Mouse (Mus musculus) forebrain, embryonic 11.5 days (tissue): ENCODE data around the gene Celf2. TPM values are rescaled to one million over a fixed set of nuclear protein-coding genes. Genes with fewer than 3 reads are reported as not detected.
A peak's percentile ranks its signal among the peaks of the same experiment; 100 is the strongest.

Experiments
- ATAC-seq: fragments of 200-750 bp; cut with Nextera tagmentation; replicated peaks from 2 replicates; pipeline ENCODE4 v1.8.0; 2017; ENCODE audit warnings: moderate TSS enrichment; ENCODE audit not compliant: low FRiP score
- DNase-seq: peaks from one replicate; pipeline ENCODE4 v3.0.0-alpha.2; 2017; ENCODE audit warnings: low spot score
- H3K27ac ChIP-seq: fragments of 300-500 bp; sonication (generic); 2 replicates; pipeline ENCODE4 v1.5.1; 2014; ENCODE audit warnings: low read depth, low read length
- H3K27me3 ChIP-seq: fragments of 300-500 bp; sonication (generic); 2 replicates; pipeline ENCODE4 v1.6.1; 2014; ENCODE audit warnings: mild to moderate bottlenecking, low read length, mixed read lengths; ENCODE audit not compliant: control insufficient read depth, insufficient read depth
- H3K36me3 ChIP-seq: fragments of 300-500 bp; sonication (generic); 2 replicates; pipeline ENCODE4 v1.6.1; 2014; ENCODE audit warnings: mild to moderate bottlenecking, low read length, moderate library complexity, mixed read lengths; ENCODE audit not compliant: control insufficient read depth, insufficient read depth
- H3K4me1 ChIP-seq: fragments of 300-500 bp; sonication (generic); replicated peaks from 2 replicates; pipeline ENCODE4 v1.6.1; 2014; ENCODE audit warnings: low read length, mixed read lengths; ENCODE audit not compliant: control insufficient read depth, insufficient read depth
- H3K4me2 ChIP-seq: fragments of 300-500 bp; sonication (generic); 2 replicates; pipeline ENCODE4 v1.6.1; 2014; ENCODE audit warnings: low read depth, mild to moderate bottlenecking, low read length, moderate library complexity, mixed read lengths; ENCODE audit not compliant: severe bottlenecking
- H3K4me3 ChIP-seq: fragments of 300-500 bp; sonication (generic); 2 replicates; pipeline ENCODE4 v1.5.1; 2014; ENCODE audit warnings: low read depth, low read length
- H3K9ac ChIP-seq: fragments of 300-500 bp; sonication (generic); 2 replicates; pipeline ENCODE4 v1.6.1; 2014; ENCODE audit warnings: low read length
- H3K9me3 ChIP-seq: fragments of 300-500 bp; sonication (generic); 2 replicates; pipeline ENCODE4 v1.6.1; 2016; ENCODE audit warnings: low read length, mixed read lengths; ENCODE audit not compliant: control insufficient read depth
- WGBS: fragments of 180-500 bp; shearing (Covaris S2); extraction: QIAGEN DNeasy Blood & Tissue Kit; methylation state at CpG from one replicate; pipeline ENCODE4 v1.1.7; 2014; 5-methylcytosine and 5-hydroxymethylcytosine counted together
- polyA plus RNA-seq: library from polyadenylated mRNA; unstranded; fragments of >200 nt; fragmentation: Nextera tagmentation; extraction: Ambion mirVana; gene quantifications from 2 replicates; pipeline ENCODE4 v1.2.1, GENCODE M21; 2014

Gene Celf2
- polyA plus RNA-seq, 1 experiment from 2014 or later = 116 TPM

DNA sequence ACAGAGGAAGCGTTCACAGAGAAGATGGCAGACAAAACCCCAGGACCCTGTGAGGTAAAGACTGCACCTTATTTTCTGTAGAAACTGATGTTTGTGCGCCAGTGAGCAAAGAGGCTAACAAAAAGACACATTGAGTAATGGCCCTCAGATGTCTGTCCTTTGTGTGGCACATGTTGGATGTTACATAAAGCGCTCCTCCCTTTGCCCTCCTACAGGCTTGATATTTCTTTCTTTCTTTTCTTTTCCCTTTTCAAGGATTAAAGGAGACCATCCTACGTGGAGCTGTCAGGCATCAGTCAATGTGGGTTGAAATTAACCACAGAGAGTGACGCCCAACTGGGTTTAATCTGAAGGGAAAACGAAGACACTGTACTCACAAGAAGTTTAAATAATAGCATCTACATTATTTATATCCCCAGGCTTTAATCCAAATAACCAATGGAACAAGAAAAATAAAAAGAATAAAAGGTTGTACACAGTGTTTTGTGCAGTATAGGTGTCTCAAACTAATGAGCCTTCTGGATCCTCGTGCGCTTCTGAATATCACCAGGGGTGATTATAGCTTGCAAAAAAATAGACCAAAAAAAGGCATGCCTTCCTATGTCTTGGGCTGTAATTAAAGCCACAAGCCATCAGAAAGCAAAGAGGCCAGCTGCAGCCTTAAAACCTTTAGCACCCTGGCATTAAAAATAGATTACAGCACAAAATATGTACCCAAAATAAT lies 21.3 kb upstream of the Celf2 start:
- WGBS = 34% methylated on average over 8 of the region's 8 CpGs
- no peak overlapping the region for H3K9ac ChIP-seq
- no peaks in the 10 kb centered on the region for H3K36me3 ChIP-seq
- H3K27ac ChIP-seq = no peak overlapping the region; the same call in 1 of the 2 replicates
- peaks cover 9% of the 10 kb centered on the region; the same call in 1 of the 2 replicates for H3K4me1 ChIP-seq
- peak; percentile 51; the same call in 1 of the 2 replicates for ATAC-seq
- DNase-seq = no peak
- H3K4me2 ChIP-seq = no peak overlapping the region
- no peak overlapping the region for H3K4me3 ChIP-seq
- H3K27me3 ChIP-seq = no peaks in the 10 kb centered on the region
- H3K9me3 ChIP-seq = no peaks in the 10 kb centered on the region

DNA sequence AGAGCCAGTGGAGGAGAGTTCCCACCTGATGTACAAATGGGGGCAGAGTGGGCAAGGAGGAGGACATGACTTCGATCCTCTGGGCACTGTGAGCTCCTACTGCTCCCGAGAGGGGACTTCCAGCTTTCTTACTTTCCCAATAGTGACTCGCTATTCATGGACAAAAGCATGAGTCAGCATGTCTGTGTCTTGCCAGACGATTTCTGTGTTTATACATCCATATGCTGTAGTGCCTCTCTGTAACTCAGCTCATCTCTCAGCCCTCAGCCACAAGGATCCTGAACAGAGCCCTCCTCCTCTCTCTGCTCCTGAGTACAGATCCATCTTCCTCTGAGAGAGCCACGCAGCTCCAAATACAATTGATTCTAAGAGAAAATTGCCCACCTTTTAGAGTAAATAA lies 20.3 kb upstream of the Celf2 start:
- Histone ChIP-seq H3K27ac (no peak overlapping the region), H3K27me3 (no peaks in the 10 kb centered on the region), H3K4me1 (peaks cover 9% of the 10 kb centered on the region; the same call in 1 of the 2 replicates), H3K9me3 (no peaks in the 10 kb centered on the region), H3K4me2 (no peak overlapping the region), H3K36me3 (no peaks in the 10 kb centered on the region), H3K4me3 (no peak overlapping the region), H3K9ac (no peak overlapping the region)
- 57% methylated on average over 5 of the region's 5 CpGs for WGBS
- DNase-seq = no peak
- no peak for ATAC-seq

DNA sequence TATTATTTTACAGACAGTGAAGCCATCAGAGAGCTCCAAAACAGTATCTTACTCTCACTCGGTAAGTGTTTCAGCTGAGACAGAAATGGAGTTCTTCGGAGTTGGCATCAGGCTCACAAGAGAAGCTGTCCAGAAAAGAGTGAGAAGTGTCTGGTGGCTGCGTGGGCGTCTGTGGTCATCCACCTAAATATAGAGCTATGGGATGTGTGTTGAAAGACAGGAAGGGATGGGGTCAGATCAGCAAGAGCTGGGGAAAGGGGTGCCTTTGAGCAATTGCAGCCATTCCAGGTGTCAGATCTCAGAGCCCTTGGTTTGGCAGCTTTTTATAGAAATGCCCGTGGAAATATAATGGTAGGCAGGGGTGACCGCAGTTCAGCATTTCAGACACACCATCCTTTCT lies 17.3 kb upstream of the Celf2 start:
- 52% methylated on average over 6 of the region's 6 CpGs for WGBS
- ATAC-seq = no peak
- H3K4me3 ChIP-seq = no peak overlapping the region
- H3K4me2 ChIP-seq = no peak overlapping the region
- no peaks in the 10 kb centered on the region for H3K9me3 ChIP-seq
- no peak for DNase-seq
- H3K36me3 ChIP-seq = no peaks in the 10 kb centered on the region
- H3K27me3 ChIP-seq = no peaks in the 10 kb centered on the region
- peaks cover 9% of the 10 kb centered on the region; the same call in 1 of the 2 replicates for H3K4me1 ChIP-seq
- H3K27ac ChIP-seq = no peak overlapping the region
- H3K9ac ChIP-seq = no peak overlapping the region

DNA sequence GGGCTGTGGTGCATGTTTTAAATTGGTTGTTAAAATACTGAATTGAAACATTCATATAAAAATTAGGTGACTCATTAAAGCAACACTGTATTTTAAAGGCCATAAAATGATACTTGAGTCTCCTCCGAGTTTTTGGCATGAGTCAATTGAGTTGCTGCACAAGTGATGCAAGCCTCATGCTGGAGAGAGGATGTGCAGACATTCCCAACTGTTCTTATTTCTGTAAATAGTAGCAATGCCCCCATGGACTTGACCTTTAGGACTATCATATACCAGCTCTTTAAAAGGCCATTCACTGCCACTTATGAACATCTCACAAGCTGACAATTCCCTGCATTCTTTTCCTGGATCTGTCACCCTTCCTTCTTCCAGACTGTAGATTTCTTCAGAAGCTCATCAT lies 10.1 kb upstream of the Celf2 start:
- Histone ChIP-seq H3K27ac (no peak overlapping the region), H3K36me3 (no peaks in the 10 kb centered on the region), H3K4me2 (no peak overlapping the region), H3K4me3 (no peak overlapping the region), H3K4me1 (no peaks in the 10 kb centered on the region), H3K9ac (no peak overlapping the region), H3K27me3 (no peaks in the 10 kb centered on the region), H3K9me3 (no peaks in the 10 kb centered on the region)
- ATAC-seq (no peak), DNase-seq (no peak)
- WGBS = 80% methylated on average over 1 of the region's 1 CpGs

DNA sequence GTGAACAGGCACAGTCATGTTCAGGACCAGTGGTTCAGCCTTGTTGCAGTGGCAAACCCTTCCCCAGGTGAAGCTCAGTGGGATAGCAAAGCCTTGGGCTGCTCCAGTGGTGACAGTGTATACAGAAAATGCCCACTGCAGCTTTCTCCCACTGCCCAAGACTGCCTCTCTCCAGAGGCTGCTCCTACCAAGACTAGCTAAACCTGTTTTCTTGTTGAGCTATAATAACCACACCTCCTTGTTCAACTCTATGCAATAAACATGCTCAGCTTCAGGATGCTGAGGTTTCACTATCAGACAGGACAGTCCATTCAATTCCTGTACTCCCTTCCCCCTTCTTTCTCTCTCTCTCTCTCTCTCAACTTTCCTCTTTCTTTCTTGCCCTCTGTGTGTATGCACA lies 15.9 kb downstream of the Celf2 start:
- Histone ChIP-seq H3K9me3 (no peaks in the 10 kb centered on the region), H3K4me2 (no peak overlapping the region), H3K4me1 (no peaks in the 10 kb centered on the region), H3K27me3 (no peaks in the 10 kb centered on the region), H3K4me3 (no peak overlapping the region), H3K27ac (no peak overlapping the region), H3K9ac (no peak overlapping the region), H3K36me3 (no peaks in the 10 kb centered on the region)
- DNase-seq (no peak), ATAC-seq (no peak)

DNA sequence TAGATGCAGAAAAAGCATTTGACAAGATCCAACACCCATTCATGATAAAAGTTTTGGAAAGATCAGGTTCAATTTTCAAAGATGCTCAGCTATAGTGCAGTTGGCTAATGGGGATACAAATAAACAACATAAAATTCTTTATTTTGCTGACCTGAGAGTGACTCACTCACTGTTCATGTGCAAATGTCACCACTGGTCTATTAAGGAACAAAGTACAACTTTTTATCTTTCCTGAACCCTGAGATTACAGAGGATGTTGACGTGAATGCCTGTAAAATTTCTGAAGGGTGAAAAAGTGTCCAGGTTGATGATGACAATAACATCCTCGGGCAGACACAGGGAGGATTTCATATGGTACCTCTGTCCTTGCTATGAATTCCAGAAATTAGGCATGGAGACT lies 24.4 kb downstream of the Celf2 start:
- H3K4me3 ChIP-seq = no peak overlapping the region
- H3K36me3 ChIP-seq = no peaks in the 10 kb centered on the region
- 82% methylated on average over 2 of the region's 2 CpGs for WGBS
- H3K27me3 ChIP-seq = no peaks in the 10 kb centered on the region
- no peaks in the 10 kb centered on the region for H3K4me1 ChIP-seq
- H3K9ac ChIP-seq = no peak overlapping the region
- H3K9me3 ChIP-seq = no peaks in the 10 kb centered on the region
- DNase-seq (no peak), ATAC-seq (no peak)
- no peak overlapping the region for H3K4me2 ChIP-seq
- no peak overlapping the region for H3K27ac ChIP-seq

DNA sequence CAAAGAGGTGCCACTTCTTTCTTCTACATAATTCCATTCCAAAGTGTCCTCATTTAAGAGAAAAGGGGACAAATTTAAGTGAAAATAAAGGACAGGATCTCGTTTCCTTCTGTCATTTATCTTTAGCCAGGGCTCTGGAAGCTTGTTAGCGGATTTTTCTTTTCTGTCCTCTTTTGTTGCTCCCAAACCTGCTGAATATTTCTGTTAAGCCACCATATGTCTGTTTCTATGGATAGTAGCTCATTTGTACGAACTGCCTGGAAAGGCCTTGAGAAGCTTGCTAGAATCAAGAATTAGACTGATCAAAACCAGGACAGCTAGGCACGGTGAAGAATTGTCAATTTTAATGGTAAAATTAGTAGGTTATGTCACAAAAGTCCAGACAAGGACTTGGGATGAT lies 27.3 kb downstream of the Celf2 start:
- H3K9ac ChIP-seq = no peak overlapping the region
- no peak overlapping the region for H3K4me3 ChIP-seq
- no peak overlapping the region for H3K27ac ChIP-seq
- H3K4me2 ChIP-seq = no peak overlapping the region
- H3K4me1 ChIP-seq = no peaks in the 10 kb centered on the region
- no peak for ATAC-seq
- no peaks in the 10 kb centered on the region for H3K9me3 ChIP-seq
- H3K27me3 ChIP-seq = no peaks in the 10 kb centered on the region
- no peaks in the 10 kb centered on the region for H3K36me3 ChIP-seq
- WGBS = 64% methylated on average over 4 of the region's 4 CpGs
- no peak for DNase-seq

DNA sequence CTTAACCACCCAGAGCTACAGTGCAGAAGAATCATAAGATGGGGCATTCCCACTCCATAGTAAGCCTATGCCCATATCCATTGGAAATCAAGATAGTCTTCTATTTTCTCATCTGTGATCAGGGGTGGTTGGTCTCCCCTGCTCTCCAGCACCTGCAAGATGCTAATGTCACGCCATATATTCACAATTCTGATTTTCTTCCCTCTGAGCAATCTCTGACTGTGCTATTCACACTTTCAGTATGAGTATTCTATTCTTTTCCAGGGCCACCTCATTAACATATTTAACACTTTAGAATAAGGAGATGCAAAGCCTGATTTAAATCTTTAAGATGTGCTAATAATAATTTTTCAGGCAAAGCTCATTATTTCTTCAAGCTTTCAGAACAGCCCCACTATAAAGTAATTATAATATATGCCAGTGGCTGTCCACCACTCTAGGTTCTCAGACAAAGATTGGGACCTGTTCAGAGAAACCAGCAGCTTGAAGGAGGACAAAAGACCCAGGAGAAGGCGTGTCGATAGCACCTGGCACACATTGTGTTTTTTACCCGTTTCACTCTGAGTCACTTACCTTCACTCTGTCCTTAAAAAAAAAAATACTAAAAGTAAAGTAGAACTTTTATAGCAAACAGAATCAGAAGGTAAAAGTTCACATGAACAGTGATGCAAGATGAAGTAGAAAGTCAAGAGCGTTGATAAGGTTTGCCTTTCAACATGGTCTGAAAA lies 48.9 kb downstream of the Celf2 start:
- no peak overlapping the region for H3K9ac ChIP-seq
- 74% methylated on average over 5 of the region's 5 CpGs for WGBS
- no peak overlapping the region for H3K27ac ChIP-seq
- H3K36me3 ChIP-seq = no peaks in the 10 kb centered on the region
- no peaks in the 10 kb centered on the region for H3K27me3 ChIP-seq
- no peaks in the 10 kb centered on the region for H3K4me1 ChIP-seq
- DNase-seq = no peak
- H3K4me3 ChIP-seq = no peak overlapping the region
- no peak for ATAC-seq
- H3K4me2 ChIP-seq = no peak overlapping the region
- no peaks in the 10 kb centered on the region for H3K9me3 ChIP-seq
